Mouse (Mus musculus) gonadal fat pad, adult 2 months (tissue): Measurements from ENCODE around the gene Man1c1. TPM values are rescaled to one million over a fixed set of nuclear protein-coding genes. Genes with fewer than 3 reads are reported as not detected.

Source experiments
- DNase-seq: peaks from one replicate; pipeline ENCODE4 v3.0.0-alpha.2; 2012; ENCODE audit warnings: low read depth
- polyA plus RNA-seq: library from polyadenylated mRNA; depleted of rRNA; stranded (reverse); fragments of >200 nt; gene quantifications from 2 replicates; pipeline ENCODE4 v1.2.3, GENCODE M21; 2012; rRNA removed

The Man1c1 gene
- polyA plus RNA-seq, result 5.7 and 8.0 TPM in 2 replicates

DNA sequence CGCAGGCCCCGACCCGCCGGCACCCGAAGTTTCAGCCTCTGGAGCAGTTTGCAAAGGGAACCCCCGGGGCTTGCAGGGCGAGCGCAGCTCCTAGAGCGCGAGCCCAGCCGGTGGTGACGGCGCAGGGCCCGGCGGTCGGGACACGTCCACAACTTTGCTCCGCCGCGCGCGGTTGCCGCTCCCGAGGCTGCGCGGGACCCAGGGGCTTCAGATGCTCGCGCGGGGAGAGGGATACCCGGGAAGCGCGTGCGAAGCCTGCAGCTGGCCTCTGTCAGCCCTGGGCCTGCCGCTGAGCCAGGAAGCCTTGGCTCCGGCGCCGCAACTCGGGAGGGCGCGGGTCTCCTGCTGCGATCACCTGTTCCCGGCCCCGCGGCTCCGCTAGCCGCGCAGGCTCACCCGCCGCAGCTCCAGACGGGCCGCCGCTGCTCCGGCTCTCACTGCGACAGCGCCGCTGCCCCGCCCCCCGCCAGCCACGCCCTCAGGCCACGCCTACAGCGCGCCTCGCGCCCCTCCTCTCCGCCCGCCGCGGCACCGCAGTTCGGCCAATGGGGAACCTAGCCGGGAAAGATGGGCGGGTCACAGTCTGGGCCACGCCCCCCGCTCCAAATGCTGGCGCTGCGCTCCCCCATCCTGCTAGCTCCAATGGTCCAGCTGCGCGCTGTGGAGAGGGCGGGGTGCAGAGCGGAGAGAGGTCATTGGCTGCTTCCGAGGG lies at the start of gene Man1c1:
TSS of gene Man1c1 (minus strand) at position 456 of the 712 bp plus-strand sequence.
- peak; percentile 19 for DNase-seq

DNA sequence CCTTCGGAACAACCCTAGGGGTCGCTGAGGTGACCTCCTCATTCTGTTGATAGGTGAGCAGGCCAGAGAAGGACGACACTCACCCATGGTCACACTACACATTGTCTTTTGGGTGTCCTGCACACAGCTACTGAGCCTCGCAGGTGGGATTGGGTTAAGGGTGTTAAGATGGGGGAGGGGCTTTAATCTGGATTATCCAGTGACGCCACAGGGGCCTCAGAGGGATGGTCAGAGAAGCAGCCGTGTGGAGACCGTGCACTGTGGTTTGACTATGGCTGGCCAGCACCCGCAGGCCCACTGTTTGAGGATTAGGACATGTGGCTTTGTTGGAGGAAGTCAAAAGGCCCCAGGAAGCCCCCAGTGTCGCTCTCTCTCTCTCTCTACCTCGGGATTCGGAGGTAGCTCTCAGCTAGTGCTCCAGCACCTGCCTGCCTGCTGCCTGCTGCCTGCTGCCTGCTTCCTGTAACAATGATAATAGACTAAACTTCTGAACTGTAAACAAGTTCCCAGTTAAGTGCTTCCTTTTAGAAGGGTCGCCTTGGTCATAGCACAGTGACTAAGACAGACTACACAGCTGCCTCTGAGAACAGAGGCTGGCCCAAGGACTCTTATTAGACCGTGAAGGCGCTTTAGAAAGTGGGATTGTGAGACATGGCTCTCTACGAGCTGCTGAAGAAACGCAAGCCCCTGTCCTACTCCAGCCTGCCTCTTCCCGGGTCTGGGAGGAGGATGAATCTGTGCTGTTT lies 49.6 kb upstream of the Man1c1 start:
- DNase-seq, result no peak

DNA sequence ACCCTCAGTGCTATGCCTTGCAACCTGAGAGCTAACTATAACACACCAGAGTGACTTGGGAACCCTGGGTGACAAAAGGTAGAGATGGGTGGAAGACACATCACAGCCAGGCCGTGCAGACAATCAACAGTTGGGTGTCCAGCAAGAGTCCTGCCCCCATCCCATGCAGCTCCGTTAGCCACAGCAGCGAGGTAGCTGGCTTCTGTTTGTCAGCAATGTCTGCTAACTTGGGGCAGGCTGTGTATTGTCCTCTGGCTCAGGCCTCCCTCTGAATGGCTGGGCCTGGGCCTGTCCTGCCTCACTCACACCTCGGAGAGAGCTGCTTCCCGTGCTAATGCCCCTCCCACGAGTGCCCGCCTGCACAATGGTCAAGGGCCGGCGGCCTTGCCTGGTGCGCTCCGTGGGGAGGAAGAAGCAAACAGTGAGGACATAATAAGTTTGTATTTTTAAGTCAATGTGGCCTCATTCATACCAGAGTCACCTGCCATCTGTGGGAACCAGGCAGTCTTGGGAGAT lies 48.9 kb upstream of the Man1c1 start:
- DNase-seq, result no peak

DNA sequence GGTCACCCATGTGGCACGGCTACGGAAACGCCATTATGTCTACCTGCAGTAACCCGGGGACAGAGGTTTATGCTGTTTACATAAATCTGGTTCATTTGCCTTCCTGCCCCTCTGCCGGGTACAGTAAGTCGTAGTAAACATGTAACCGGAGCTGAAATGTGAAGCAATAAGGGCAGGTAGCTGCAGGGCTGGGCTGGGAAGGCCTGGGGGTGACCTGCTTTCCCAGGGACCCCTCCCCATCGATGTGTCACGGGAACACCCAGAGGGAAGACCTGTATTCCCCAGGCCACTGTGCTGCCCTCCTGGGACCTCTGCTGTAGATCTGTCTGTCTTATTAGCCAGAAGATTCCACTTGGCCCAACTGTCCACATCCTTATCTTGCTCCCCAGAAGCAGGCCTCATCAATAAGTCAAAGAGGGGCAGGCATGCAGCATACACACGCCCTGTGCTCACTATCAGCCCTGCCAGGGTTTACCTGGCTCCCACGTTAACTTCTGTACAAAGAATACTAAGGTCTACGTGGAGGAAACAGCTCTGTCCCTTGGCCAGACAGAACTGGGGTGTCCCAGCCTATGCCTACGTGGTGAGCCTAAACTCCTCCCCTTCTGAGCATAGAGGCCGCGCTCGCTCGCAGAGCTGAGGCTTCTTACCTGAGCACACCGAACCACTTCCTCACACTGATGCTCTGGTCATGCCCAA lies 47.7 kb upstream of the Man1c1 start:
- no peak for DNase-seq

DNA sequence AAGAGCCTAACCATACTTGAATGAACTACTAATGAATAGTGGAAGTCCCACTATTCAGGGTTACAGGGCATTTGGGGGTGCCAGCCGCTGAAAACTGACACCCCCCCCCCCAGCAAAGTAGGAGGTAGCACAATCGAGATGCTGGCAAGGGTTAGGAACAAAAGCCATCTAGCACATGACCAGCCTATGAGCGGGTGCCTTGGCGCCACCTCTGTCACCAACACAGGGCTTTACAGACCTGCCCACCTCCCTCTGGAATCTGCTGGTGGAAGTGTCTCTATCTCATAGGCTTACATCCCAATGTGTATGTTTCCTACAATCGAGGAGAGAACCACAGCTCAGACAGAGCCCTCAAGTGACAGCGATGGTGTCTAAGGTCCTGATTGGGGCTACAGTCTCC lies 46.7 kb upstream of the Man1c1 start:
- no peak for DNase-seq

DNA sequence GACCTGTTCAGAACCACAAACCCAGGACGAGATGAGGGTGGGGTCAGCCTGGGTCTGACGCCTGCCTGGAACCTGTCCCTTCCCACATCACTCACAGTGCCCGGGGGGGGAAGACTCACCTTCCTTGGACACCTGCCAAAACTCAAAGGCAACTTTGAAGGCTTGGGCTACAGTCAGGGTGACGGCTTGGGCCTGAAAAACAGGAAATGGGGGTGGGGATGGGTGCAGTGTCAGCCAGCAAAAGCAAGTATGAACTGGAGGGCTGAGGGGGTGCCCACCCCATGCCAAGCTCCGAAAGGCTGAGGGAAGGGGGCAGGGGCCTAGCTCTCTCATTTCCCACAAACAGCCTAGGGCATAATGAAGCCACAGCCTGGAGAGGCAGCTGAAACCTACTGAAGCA lies 46.2 kb upstream of the Man1c1 start:
- no peak for DNase-seq

DNA sequence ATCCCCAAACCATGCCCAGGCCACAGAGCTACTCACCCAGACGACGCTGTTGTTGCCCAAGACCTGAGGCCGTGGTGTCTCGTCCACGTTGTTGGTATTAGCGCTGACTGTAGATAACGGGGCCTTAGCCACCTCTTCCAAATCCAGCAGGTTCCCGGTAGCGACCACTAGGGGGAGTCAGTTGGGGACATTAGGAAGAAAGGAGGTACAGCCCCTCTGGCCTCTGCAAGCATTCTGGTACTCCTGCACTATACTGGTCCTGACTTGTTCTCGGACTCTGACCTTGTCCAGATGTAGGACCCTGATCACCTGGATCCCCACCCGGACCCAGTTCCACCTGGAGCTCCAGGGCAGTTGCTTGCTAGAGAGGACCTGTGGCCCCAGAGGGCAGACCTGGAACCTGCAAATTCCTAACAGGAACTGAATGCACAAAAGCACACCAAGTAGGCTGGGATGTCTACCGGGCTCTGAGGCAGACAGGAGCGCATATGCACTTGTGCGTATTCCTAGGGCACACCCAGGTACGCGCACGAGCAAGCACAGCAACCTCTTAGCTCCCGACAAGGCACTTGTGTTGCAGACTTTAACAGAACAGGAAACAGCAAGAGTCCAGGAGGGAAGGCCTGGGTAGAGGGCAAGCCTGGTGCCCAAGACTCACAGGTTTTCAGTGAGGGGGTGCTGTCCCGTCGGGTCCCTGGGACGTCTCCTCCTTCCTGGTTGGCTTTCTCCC lies 45.4 kb upstream of the Man1c1 start:
- no peak for DNase-seq

DNA sequence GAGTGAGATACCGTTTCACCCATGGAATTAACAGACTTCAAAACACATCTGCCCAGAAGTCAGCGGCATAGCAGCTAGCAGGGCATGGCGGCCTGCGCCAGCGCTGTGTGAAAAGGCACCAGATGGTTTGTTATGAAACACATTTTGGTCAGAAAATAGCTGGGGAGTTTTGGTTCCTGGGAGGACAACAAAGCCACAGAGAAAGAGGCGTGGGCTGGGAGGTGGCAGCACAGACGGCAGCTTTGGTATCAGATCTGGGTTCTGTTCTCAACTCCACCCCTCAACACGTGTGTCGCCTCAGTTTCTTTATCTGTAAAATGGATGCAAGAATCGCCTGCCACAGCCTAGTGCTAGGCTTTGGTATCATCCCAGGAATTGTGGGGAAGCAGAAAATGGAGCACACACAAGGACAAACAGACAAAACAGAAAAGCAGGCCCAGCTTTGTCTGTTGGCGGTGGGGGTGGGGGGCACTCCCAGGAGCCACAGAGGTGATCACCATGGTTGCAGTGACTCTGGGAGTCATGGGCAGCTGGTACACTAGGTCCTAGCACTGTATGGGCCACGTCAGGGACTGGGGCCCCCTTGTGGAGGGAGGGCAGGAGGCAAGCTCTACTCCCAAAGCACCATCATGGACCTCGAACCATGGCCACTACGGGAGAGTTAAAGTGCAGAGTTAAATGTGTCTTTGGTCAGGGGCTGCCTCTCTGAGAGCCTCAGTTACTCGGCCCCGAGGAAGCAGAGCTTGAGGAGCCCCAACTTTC lies 42.0 kb upstream of the Man1c1 start:
- DNase-seq, result no peak

DNA sequence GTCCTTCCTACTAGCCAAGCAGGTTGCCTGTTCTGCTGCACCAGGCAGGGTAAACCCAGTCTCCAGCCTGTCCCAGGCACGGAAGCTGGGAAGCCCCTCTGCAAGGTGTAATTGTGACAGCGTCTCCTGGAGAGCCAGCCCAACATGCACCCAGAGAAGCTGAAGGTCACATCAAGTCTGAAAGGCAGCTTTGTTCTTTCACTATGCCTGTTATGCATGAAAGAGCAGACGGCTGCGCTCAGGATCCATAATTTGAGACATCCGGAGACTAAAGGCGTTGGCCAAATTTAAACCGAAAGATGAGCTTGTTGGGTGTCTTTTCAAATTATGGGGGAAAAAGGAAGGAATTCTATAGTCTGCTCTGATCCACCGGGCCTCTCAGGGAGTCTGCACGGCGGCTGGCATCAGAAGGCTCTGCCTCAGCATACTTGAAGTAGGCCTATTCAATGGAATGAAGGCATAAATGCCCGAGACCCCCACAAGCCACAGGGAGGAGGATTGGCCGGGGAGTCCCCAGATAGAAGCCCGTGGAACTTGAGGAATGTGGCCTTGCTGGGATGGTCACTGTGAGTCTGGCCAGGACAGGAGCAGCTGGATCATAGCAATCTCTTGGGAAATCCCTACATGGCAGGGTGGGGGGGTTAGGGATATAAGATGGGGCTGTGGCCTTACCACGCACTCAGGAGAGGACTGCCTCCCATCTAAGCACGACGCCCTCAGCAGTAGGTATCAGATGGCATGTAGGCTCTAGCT lies 40.0 kb upstream of the Man1c1 start:
- DNase-seq, result no peak

DNA sequence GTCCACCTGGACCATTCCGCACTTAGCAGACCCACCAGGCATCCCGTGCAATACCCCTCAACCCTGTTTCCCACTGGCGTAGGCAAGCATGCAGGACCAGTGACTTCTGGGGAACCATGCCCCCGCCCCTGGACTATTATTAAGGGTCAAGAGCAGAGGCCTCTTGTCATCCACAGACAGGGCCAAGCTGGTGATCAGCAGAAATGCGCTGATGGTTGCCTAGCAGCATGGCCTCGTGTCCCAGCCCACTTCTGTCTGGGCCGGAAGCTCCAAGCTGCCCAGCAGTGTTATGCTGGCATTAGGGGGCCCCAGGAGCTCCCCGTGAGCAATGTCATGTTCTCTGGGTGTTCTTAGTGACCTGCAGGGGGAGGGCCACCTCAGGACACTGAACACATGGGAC lies 37.9 kb upstream of the Man1c1 start:
- DNase-seq, result no peak

DNA sequence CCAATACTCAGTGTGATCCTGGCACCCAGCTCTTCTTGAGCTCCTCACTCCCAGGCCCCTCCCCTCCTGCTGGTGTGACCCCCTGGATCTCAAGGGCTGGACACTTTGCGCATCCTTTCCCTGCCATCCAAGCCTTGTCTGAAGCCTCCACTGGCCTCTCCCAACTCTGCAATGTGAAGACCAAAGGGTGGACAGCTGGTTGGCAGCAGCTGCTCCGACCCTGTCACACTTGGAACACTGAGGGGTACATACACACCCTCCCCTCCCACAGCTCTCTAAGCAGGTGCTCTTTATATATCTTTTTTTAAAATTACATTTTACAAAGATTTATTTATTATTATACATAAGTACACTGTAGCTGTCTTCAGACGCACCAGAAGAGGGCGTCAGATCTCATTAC lies 36.1 kb upstream of the Man1c1 start:
- no peak for DNase-seq

DNA sequence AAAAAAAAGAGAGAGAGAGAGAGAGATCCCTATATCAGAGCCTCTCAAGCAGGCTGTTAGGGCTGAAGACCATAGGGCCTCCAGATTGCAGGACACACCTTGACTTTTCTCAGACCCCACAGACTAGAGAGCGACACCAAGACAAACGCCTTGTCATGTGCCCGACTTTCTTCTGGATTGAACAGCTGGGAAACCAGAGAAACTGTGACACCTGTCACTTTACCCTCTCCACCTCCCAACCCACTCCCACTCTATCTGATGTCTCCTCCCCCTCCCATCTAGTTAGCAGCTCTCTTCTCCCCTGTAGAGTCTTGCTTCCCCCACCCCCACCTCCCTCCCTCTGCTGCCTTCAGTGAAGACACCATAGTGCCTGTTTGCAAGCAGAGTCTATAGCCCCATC lies 35.4 kb upstream of the Man1c1 start:
- no peak for DNase-seq

DNA sequence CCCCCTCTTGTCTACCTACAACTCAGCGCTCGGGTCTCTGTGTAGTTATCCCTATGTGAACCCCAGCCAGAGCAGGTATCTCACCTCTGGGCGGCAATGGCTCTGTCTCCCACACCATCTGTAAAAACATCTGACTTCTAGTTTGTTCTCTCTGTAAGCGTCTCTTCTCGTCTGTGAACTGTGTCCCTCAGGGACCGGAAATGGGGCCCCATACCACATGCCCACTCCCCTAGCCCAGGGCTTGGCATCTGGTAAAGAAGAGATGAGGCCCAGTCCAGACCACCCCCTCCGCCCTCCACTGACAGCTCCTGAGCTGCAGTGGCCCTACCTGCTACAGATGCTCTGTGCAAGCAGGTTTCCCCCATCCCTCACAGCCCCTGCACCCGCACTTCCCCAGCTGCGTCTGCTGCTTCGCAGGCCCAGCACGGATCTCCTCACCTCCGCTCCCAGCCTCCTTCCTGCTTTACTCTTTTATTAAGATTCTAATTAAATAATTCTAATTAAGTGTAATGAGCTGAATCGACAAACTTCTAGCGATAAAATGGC lies 33.3 kb upstream of the Man1c1 start:
- no peak for DNase-seq

DNA sequence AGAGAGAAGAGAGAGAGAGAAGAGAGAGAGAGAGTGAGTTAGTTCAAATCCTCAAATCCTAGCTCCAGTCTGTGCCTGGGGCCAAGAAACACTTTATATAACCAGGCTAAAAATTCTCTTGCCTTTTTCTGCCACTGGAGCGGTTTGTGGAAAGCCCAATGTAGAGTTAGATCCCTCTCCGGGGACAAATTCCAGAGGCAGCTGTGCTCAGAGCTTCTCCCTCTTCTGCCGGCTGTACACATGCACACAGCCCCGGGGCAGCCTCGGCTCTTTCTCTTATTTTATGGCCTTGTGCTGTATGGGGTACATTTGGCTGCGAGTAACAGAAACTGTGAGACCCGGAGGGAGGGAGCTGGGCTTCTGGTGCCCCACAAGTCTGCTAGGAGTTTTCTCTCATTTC lies 32.1 kb upstream of the Man1c1 start:
- no peak for DNase-seq

DNA sequence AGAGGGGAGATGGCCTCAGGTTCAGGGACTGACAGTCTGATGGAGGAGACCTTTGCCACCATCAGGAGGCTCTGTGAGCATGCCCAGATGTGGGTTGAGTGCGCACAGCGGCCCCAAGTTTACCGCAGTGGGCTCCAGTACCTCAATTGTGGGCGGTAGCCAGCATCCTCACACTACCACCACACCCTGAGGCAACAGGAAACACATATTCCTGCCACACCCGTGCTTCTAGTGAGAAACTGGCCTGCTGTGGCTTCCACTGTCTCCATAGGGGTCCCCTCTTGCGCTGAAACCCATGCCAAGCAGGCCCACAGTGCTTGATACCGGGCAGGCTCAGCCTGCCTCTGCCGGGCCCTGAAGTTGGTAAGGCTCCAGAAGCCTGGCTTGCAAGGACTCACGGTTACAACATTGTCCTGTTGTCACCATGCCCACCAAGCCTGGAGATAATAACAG lies 30.6 kb upstream of the Man1c1 start:
- no peak for DNase-seq

DNA sequence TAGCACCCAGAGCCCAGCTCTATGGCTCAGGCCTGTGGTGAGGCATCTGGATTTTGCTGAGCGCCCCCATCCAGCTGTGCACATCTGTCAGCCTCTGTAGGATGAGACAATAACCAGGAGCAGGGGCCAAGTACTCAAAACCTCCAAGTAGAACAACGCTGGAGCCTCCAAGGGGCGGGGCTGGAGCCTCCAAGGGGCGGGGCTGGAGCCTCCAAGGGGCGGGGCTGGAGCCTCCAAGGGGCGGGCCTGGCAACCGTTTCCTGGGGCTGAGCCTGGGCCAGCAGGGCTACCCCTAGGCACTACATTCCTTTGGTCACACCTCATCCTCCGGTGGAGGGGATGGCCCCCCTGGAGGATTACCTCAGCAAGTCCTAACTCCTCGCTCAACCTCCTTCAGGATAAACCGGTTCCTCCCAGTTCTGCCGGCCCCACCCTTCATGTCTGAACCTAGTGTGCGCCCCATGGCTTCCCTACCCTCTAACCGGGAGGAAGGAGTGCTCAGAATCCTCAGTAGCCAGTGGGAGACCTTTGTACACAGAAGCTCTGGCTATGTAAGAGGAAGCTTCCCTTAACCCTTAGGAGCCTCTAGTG lies 30.0 kb upstream of the Man1c1 start:
- no peak for DNase-seq

DNA sequence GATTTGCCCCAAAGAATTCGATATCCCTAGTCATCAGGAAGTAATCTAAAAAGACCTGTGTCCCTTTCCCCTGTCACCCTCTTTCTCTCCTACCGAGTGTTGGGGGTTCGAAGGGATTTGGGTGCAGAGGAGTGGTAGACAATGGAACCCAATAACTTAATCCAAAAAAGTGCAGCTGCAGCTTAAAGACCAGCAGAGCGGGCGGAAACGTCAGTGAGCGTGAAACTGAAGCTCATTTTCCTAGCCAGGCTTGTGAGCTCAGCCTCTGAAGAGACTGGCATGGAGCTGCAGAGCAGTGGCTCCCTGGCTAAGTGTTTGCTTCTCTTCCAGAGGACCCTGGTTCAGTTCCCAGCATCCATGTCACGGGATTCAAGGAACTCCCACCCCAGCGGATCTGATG lies 29.3 kb upstream of the Man1c1 start:
- DNase-seq, result no peak

DNA sequence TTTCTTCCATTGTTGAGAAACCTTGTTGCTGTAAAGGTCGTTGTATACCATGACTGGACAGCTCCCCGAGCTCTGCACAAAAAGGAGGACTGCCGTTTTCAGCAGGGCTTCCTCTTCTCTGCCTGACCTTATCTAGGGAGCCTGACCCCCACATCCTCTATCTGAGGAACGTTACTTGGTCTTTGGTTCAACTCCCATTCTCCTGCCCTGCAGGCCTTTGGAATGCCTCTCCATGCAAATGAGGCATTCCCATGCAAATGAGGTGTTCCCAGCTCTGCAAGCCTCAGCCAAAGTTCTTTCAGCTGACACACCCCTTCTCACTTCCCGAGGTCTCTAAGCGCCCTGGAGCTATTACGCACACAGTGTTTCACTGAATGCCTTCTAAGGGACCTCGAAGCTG lies 26.0 kb upstream of the Man1c1 start:
- no peak for DNase-seq

DNA sequence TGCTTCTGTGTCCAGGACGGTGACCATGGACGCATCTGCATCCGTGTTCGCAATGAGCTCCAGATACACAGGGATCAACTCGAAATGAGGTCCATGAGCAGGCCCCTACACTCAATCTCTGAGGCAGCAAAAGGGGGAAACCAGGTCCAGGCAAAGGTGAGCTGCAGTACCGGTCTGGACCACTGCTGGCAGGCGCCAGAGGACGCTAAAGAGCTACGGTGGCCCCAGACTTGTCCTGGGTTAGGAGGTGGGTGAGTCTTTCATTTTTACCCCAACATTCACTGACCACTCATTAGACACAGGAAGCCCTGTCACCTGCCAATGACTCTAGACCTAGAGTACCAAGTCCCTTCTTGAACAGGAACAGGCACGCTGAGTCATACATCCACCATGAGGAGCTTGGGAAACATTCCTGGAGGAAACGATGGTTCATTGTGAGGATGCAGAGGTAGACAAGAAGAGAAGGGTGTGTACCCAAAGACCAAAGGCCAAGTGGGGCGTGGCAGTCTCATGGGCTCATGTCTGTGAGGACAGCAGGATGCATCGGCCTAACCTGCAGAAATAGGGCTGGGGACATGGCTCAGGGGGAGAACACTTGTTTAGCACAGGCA lies 21.8 kb upstream of the Man1c1 start:
- no peak for DNase-seq
